Mouse (Mus musculus): ENCODE measurements around the gene 4930430F08Rik. TPM values are rescaled to one million over a fixed set of nuclear protein-coding genes. Genes with fewer than 3 reads are reported as not detected.
"Not testable (repeated sequence)": the region's sequence is repeated elsewhere in the genome, so short reads cannot be mapped to it uniquely, and the experiment has no call there.

The 4930430F08Rik gene
- 10 to 100 TPM; 26.2 to 32.2 TPM for total RNA-seq (2021)

GRCm38 (mm10) chr10:100590323-100590722 is at the start of gene 4930430F08Rik, which contains the start of gene 1700017N19Rik:
4930430F08Rik (minus strand) TSS chr10:100590423.
1700017N19Rik (plus strand) TSS chr10:100590484.
- no peak for DNase-seq

GRCm38 (mm10) chr10:100629762-100630438 is 39.7 kb upstream of the 4930430F08Rik start:
- DNase-seq: peak; percentile 31 to 56

- no peak for DNase-seq
Observed at GRCm38 (mm10) chr10:100622494-100622893, 32.3 kb upstream of the 4930430F08Rik start.

- DNase-seq: no peak
Observed at GRCm38 (mm10) chr10:100620040-100620439, 29.8 kb upstream of the 4930430F08Rik start.

GRCm38 (mm10) chr10:100619474-100619873 is 29.3 kb upstream of the 4930430F08Rik start:
- DNase-seq: no peak

- peak in 1 of 2 experiments; percentile 12 for DNase-seq
Observed at GRCm38 (mm10) chr10:100617233-100617903, 27.1 kb upstream of the 4930430F08Rik start.

- DNase-seq: no peak
Observed at GRCm38 (mm10) chr10:100604254-100604653, 14.0 kb upstream of the 4930430F08Rik start.

- no peak for DNase-seq
Observed at GRCm38 (mm10) chr10:100603511-100603910, 13.3 kb upstream of the 4930430F08Rik start.

- DNase-seq: no peak
Observed at GRCm38 (mm10) chr10:100598339-100598738, 8.1 kb upstream of the 4930430F08Rik start.

GRCm38 (mm10) chr10:100588932-100589388 is 1.3 kb downstream of the 4930430F08Rik start:
- DNase-seq: peak; percentile 87

GRCm38 (mm10) chr10:100588524-100588923 is 1.7 kb downstream of the 4930430F08Rik start:
- DNase-seq: no peak

GRCm38 (mm10) chr10:100584178-100584577 is 6.0 kb downstream of the 4930430F08Rik start:
- DNase-seq: no peak

- no peak for DNase-seq
Observed at GRCm38 (mm10) chr10:100575294-100575693, 14.9 kb downstream of the 4930430F08Rik start.

- DNase-seq: no peak
Observed at GRCm38 (mm10) chr10:100574505-100575149, 15.6 kb downstream of the 4930430F08Rik start.

- DNase-seq: no peak
Observed at GRCm38 (mm10) chr10:100571707-100572106, 18.5 kb downstream of the 4930430F08Rik start.

- DNase-seq: no peak
Observed at GRCm38 (mm10) chr10:100564112-100564511, 26.1 kb downstream of the 4930430F08Rik start.

- DNase-seq: not testable (repeated sequence)
Observed at GRCm38 (mm10) chr10:100560194-100560883, 29.9 kb downstream of the 4930430F08Rik start.

- no peak for DNase-seq
Observed at GRCm38 (mm10) chr10:100556566-100557175, 33.6 kb downstream of the 4930430F08Rik start.

GRCm38 (mm10) chr10:100524499-100525390 is 65.5 kb downstream of the 4930430F08Rik start:
- no peak for DNase-seq

GRCm38 (mm10) chr10:100522330-100522729 is 67.9 kb downstream of the 4930430F08Rik start:
- DNase-seq: no peak
